In the genomic region with DNA sequence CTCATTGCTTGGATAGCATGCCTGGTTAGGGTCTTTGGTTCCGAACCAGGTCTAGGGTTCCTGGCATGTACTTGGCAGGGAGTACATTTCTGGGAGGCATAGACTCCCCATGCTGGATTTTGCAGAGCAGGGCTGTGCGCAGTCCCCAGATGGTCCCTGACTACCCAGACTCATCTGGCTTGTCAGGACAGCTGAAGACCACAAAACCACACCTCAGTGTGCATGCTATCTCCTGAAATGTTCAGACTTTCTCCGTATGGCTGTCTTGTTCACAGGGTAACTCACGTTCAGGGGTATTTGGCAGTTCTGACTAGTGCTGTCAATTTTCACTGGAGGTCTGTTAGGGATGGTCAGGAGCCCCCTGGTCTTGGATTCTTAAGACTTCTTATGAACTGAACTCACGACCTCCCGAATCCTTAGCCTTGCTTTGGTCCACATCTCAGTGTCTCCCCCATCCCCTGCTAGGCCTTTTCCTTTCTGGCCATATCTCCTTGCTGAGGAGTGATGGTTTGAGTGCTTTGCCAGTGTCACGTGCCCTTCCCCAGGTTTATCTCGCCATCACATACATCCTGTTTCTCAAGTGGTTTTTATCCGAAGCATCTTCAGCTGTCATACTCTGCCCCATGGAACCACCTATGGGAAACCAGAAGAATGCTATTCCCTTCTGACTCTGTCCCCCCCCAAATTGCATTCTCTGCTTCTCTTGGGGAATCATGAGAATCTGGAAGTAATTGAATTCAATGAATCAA, we compare ENCODE assay signal across 22 mouse cellular contexts. TPM values are rescaled to one million over a fixed set of nuclear protein-coding genes. Genes with fewer than 3 reads are reported as not detected.
DNase-seq lines count a peak whose midpoint lies in the region; ATAC-seq and TF ChIP-seq lines count a peak whose summit lies in the region.
"Had no signal": no experiment of that assay in that cellular context is flagged by ENCODE, and none has a peak within 500 bp of the region (broad histone marks: within the 10 kb centered on the region; RNA-seq: fewer than 3 reads in every experiment).

No protein-coding gene starts in this region.

- peak overlapping the region; percentile 93 for H3K4me2 ChIP-seq in liver, embryonic 14.5 days (ENCODE audit: low read depth)
- H3K4me2 ChIP-seq: embryonic facial prominence, embryonic 13.5 days; hindbrain, embryonic 13.5 days; kidney, embryonic 15.5 days; midbrain, embryonic 11.5 days; neural tube, embryonic 15.5 days had no signal

- peak; percentile 44; the same call in 1 of the 2 replicates for TF ChIP-seq EP300 in liver, embryonic 14.5 days (IDR thresholded peaks at IDR 0.05; ENCODE audit: low read depth)

- 19% methylated on average over 9 of the region's 9 CpGs for WGBS in liver, embryonic 14.5 days (ENCODE audit: insufficient replicate concordance)

- peak; percentile 15 for DNase-seq in thymus, postnatal 25 days
- no peak for DNase-seq in thymus, postnatal 36 days
- peak; percentile 49 to 63 (median 63) for DNase-seq in liver, embryonic 14.5 days (ENCODE audit: low read depth in 3 of 3, low spot score in 3 of 3)
- DNase-seq in urinary bladder, postnatal 10 days (ENCODE audit: low spot score) = no peak
- no peak for DNase-seq in adrenal gland, adult (ENCODE audit: inconsistent age in 2 of 2, low spot score in 1 of 2)
- no peak for DNase-seq in lung, postnatal 10 days
- DNase-seq: adrenal gland, postnatal 36 days; cerebellum, adult 9-10 months; gastrocnemius, postnatal 14 days; heart, postnatal 10 days; right cerebral cortex, postnatal 25 days had no signal

- H3K36me3 ChIP-seq in liver, embryonic 14.5 days (replicated peaks; ENCODE audit: control insufficient read depth, insufficient read depth, low read depth) = peaks cover 20% of the 10 kb centered on the region

- H3K4me3 ChIP-seq in liver, embryonic 14.5 days (ENCODE audit: insufficient read depth in 1 of 2, low read depth in 2 of 2, low read length in 2 of 2) = no peak overlapping the region
- H3K4me3 ChIP-seq: forebrain, embryonic 10.5 days; hindbrain, embryonic 13.5 days; intestine, embryonic 15.5 days; kidney, embryonic 15.5 days; neural tube, embryonic 15.5 days had no signal

- no peak overlapping the region; the same call in 1 of the 2 replicates for H3K9ac ChIP-seq in liver, embryonic 14.5 days (replicated peaks)
- H3K9ac ChIP-seq: embryonic facial prominence, embryonic 13.5 days; hindbrain, embryonic 13.5 days; intestine, embryonic 15.5 days; kidney, embryonic 15.5 days; neural tube, embryonic 15.5 days had no signal

- H3K27ac ChIP-seq in liver, embryonic 14.5 days = peak overlapping the region; percentile 49
- H3K27ac ChIP-seq: embryonic facial prominence, embryonic 13.5 days; forebrain, embryonic 10.5 days; hindbrain, embryonic 13.5 days; intestine, embryonic 15.5 days; kidney, embryonic 15.5 days; neural tube, embryonic 15.5 days had no signal

- peaks cover 17% of the 10 kb centered on the region for H3K27me3 ChIP-seq in liver, embryonic 14.5 days (ENCODE audit: control insufficient read depth, insufficient read depth, low read length)

- ATAC-seq in hematopoietic stem cell, adult 5-6 weeks (replicated peaks in 1 of 2; ENCODE audit: insufficient read depth in 1 of 2, low FRiP score in 2 of 2, low TSS enrichment in 1 of 2, low read depth in 1 of 2, poor library complexity in 2 of 2, severe bottlenecking in 2 of 2) = peak; percentile 25 to 29; a peak in 3 of 4 replicates
- ATAC-seq in liver, embryonic 14.5 days (ENCODE audit: insufficient read depth) = peak; percentile 11; the same call in 1 of the 2 replicates
- ATAC-seq: intestine, embryonic 15.5 days; lung, postnatal 0 days had no signal

- no peaks in the 10 kb centered on the region for H3K9me3 ChIP-seq in liver, embryonic 14.5 days (ENCODE audit: control insufficient read depth, low read length)
- H3K9me3 ChIP-seq: embryonic facial prominence, embryonic 13.5 days; forebrain, embryonic 10.5 days; hindbrain, embryonic 13.5 days; intestine, embryonic 15.5 days; kidney, embryonic 15.5 days; neural tube, embryonic 15.5 days had no signal

- TF ChIP-seq CTCF in liver, embryonic 14.5 days (IDR thresholded peaks at IDR 0.05; ENCODE audit: low read depth) = no peak

- peaks cover 29% of the 10 kb centered on the region in 2 experiments for H3K4me1 ChIP-seq in liver, embryonic 14.5 days (replicated peaks; ENCODE audit: control insufficient read depth in 2 of 2, insufficient read depth in 2 of 2, low read length in 1 of 2)

RNA-seq across cellular contexts. Expression of a gene that starts 2.8 kb away (rescaled TPM):
- 37.3 and 42.2 TPM in 2 replicates for total RNA-seq in hematopoietic stem cell, adult 5-6 weeks (2017)
- polyA plus RNA-seq in liver, embryonic 14.5 days (2012; rRNA removed) = 11.6 and 13.5 TPM in 2 replicates
- 20.9 and 22.8 TPM in 2 replicates for polyA plus RNA-seq in liver, embryonic 14.5 days (2014; fragmentation: Nextera tagmentation; extraction: Ambion mirVana)

RNA-seq across cellular contexts. Expression of a gene that starts 3.5 kb away (rescaled TPM):
- total RNA-seq in hematopoietic stem cell, adult 5-6 weeks (2017) = 0.19 and 0.84 TPM in 2 replicates
- polyA plus RNA-seq in liver, embryonic 14.5 days (2012; rRNA removed) = 0.08 and 0.11 TPM in 2 replicates
- 0.03 and 0.05 TPM in 2 replicates for polyA plus RNA-seq in liver, embryonic 14.5 days (2014; fragmentation: Nextera tagmentation; extraction: Ambion mirVana)
- total RNA-seq: heart, adult 8-10 months had no signal

RNA-seq across cellular contexts. Expression of a gene that starts 32.8 kb away (rescaled TPM):
- total RNA-seq in hematopoietic stem cell, adult 5-6 weeks (2017) = 49.6 and 52.3 TPM in 2 replicates
- 27.6 and 53.2 TPM in 2 replicates for polyA plus RNA-seq in liver, embryonic 14.5 days (2012; rRNA removed)
- 81.7 and 86.0 TPM in 2 replicates for polyA plus RNA-seq in liver, embryonic 14.5 days (2014; fragmentation: Nextera tagmentation; extraction: Ambion mirVana)

RNA-seq across cellular contexts. Expression of a gene that starts 51.3 kb away (rescaled TPM):
- not detected in 2 replicates for total RNA-seq in hematopoietic stem cell, adult 5-6 weeks (2017)
- 0.10 and 0.11 TPM in 2 replicates for polyA plus RNA-seq in liver, embryonic 14.5 days (2012; rRNA removed)
- not detected in 2 replicates for polyA plus RNA-seq in liver, embryonic 14.5 days (2014; fragmentation: Nextera tagmentation; extraction: Ambion mirVana)
- total RNA-seq: gastrocnemius, postnatal 14 days had no signal
- polyA plus RNA-seq: limb, embryonic 11.5 days; lung, postnatal 0 days had no signal

RNA-seq across cellular contexts. Expression of a gene that starts 58.5 kb away (rescaled TPM):
- 89.5 and 110 TPM in 2 replicates for total RNA-seq in hematopoietic stem cell, adult 5-6 weeks (2017)
- 30.5 and 85.7 TPM in 2 replicates for polyA plus RNA-seq in liver, embryonic 14.5 days (2012; rRNA removed)
- polyA plus RNA-seq in liver, embryonic 14.5 days (2014; fragmentation: Nextera tagmentation; extraction: Ambion mirVana) = 151 and 161 TPM in 2 replicates

Comparison
In these comparisons a context has a peak if more than half of its experiments do, and no peak if none do; other contexts are left out.
1. DNase-seq: peak in thymus, postnatal 25 days (single experiment) and liver, embryonic 14.5 days (3 of 3); none in thymus, postnatal 36 days (0 of 2), urinary bladder, postnatal 10 days (single experiment), adrenal gland, adult (0 of 2) and lung, postnatal 10 days (single experiment).